Mouse (Mus musculus) embryonic facial prominence, embryonic 14.5 days (tissue): ENCODE measurements around the gene Mcm2. TPM values are rescaled to one million over a fixed set of nuclear protein-coding genes. Genes with fewer than 3 reads are reported as not detected.

Experiments
- ATAC-seq: fragments of 200-750 bp; cut with Nextera tagmentation; 2 replicates; pipeline ENCODE4 v1.8.0; 2017; ENCODE audit warnings: low read depth, moderate number of reproducible peaks, moderate TSS enrichment
- DNase-seq: peaks from one replicate; pipeline ENCODE4 v3.0.0-alpha.2; 2015; ENCODE audit warnings: low spot score
- H3K27ac ChIP-seq: fragments of 300-500 bp; sonication (generic); replicated peaks from 2 replicates; pipeline ENCODE4 v1.5.1; 2014; ENCODE audit warnings: low read depth, mild to moderate bottlenecking, low read length, moderate library complexity
- H3K27me3 ChIP-seq: fragments of 300-500 bp; sonication (generic); replicated peaks from 2 replicates; pipeline ENCODE4 v1.6.1; 2014; ENCODE audit warnings: low read length; ENCODE audit not compliant: control insufficient read depth, insufficient read depth
- H3K36me3 ChIP-seq: fragments of 300-500 bp; sonication (generic); 2 replicates; pipeline ENCODE4 v1.6.1; 2014; ENCODE audit warnings: low read length, mixed read lengths; ENCODE audit not compliant: control insufficient read depth, insufficient read depth
- H3K4me1 ChIP-seq: fragments of 300-500 bp; sonication (generic); 2 replicates; pipeline ENCODE4 v1.6.1; 2014; ENCODE audit warnings: antibody characterized with exemption, low read length; ENCODE audit not compliant: control insufficient read depth, insufficient read depth
- H3K4me2 ChIP-seq: fragments of 300-500 bp; sonication (generic); 2 replicates; pipeline ENCODE4 v1.6.1; 2014; ENCODE audit warnings: low read depth, mild to moderate bottlenecking, low read length, moderate library complexity, mixed read lengths
- H3K4me3 ChIP-seq: fragments of 300-500 bp; sonication (generic); 2 replicates; pipeline ENCODE4 v1.5.1; 2014; ENCODE audit warnings: low read depth, mild to moderate bottlenecking, low read length
- H3K9ac ChIP-seq: fragments of 300-500 bp; sonication (generic); 2 replicates; pipeline ENCODE4 v1.6.1; 2014; ENCODE audit warnings: low read depth, mild to moderate bottlenecking, low read length, moderate library complexity, mixed read lengths
- H3K9me3 ChIP-seq: fragments of 300-500 bp; sonication (generic); 2 replicates; pipeline ENCODE4 v1.6.1; 2016; ENCODE audit warnings: low read length; ENCODE audit not compliant: control insufficient read depth
- WGBS: fragments of 180-500 bp; shearing (Covaris S2); extraction: QIAGEN DNeasy Blood & Tissue Kit; methylation state at CpG from one replicate; pipeline ENCODE4 v1.1.7; 2014; 5-methylcytosine and 5-hydroxymethylcytosine counted together
- polyA plus RNA-seq: library from polyadenylated mRNA; unstranded; fragments of >200 nt; fragmentation: Nextera tagmentation; extraction: Ambion mirVana; gene quantifications from 2 replicates; pipeline ENCODE4 v1.2.1, GENCODE M21; 2014

Mcm2 gene
- polyA plus RNA-seq, 1 experiment from 2014 or later = 94.6 TPM

- Histone ChIP-seq H3K36me3 (peaks cover 28% of the 10 kb centered on the region), H3K4me1 (peaks cover 13% of the 10 kb centered on the region; the same call in 1 of the 2 replicates), H3K27ac (no peak overlapping the region), H3K4me2 (no peak overlapping the region), H3K9me3 (no peaks in the 10 kb centered on the region), H3K4me3 (no peak overlapping the region), H3K27me3 (no peaks in the 10 kb centered on the region), H3K9ac (no peak overlapping the region)
- WGBS = 83% methylated on average over 7 of the region's 7 CpGs
- no peak for ATAC-seq
- DNase-seq = no peak
Observed at GRCm38 (mm10) chr6:88844901-88845565, 53.5 kb downstream of the Mcm2 start.

- H3K4me2 ChIP-seq = no peak overlapping the region
- ATAC-seq = no peak
Observed at GRCm38 (mm10) chr6:88843781-88844725, 54.5 kb downstream of the Mcm2 start.

DNA sequence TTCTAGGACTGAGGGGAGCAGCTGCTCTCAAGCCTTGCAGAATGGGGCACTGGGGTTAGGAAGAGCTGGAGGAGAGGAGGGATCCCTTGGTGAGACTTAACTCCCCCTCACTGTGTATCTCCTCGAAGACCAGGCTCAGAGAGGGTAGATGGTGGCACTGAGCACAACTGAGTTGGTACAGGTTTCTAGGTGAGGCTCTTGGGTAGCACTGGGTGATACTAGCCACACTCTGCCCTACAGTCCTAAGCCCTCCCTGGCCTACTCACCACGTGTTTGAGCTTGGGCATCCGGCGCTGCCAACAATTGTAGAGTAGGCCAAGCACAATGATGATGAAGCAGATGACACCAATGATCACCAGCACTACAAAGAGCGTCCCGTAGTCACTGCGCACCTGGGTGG, 55.3 kb downstream of the Mcm2 start:
- Histone ChIP-seq H3K27me3 (no peaks in the 10 kb centered on the region), H3K9me3 (no peaks in the 10 kb centered on the region), H3K4me1 (peaks cover 13% of the 10 kb centered on the region; the same call in 1 of the 2 replicates), H3K27ac (peak overlapping the region; percentile 85; the same call in 1 of the 2 replicates), H3K4me2 (peak overlapping the region; percentile 82), H3K4me3 (peak overlapping the region; percentile 88), H3K9ac (peak overlapping the region; percentile 80; the same call in 1 of the 2 replicates), H3K36me3 (peaks cover 27% of the 10 kb centered on the region)
- WGBS = 78% methylated on average over 7 of the region's 7 CpGs
- DNase-seq (no peak), ATAC-seq (no peak)

More at GRCm38 (mm10) chr6:88843781-88844725, 54.5 kb downstream of the Mcm2 start:
- no peak for DNase-seq
- Histone ChIP-seq H3K27me3 (no peaks in the 10 kb centered on the region), H3K27ac (no peak overlapping the region), H3K9me3 (no peaks in the 10 kb centered on the region), H3K4me1 (peaks cover 13% of the 10 kb centered on the region; the same call in 1 of the 2 replicates), H3K4me3 (no peak overlapping the region), H3K9ac (no peak overlapping the region), H3K36me3 (peaks cover 28% of the 10 kb centered on the region)
- WGBS = 88% methylated on average over 8 of the region's 9 CpGs

DNA sequence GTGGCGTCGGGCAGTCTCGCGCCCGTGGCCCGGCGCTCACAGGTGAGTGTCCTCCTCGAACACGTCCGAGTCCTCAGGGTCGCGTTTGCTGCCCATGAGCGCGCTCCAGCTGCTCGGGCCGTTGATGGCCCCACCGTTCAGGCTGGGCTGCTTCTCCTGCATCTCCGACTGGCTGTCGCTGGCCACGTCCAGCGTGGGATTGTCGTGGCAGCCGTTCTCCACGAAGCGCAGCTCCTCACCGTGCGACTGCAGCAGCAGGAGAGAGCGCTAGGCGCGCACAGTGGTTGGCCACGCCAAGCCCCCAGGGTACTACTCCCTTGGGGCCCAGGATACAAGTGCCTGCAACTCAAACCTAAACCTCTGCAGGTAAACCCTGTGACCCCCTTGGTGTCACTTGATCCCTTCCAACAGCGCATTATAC, 55.8 kb downstream of the Mcm2 start:
- Histone ChIP-seq H3K27ac (peak overlapping the region; percentile 85), H3K4me1 (peaks cover 13% of the 10 kb centered on the region; the same call in 1 of the 2 replicates), H3K27me3 (no peaks in the 10 kb centered on the region), H3K4me2 (peak overlapping the region; percentile 82), H3K9ac (peak overlapping the region; percentile 80), H3K36me3 (peaks cover 29% of the 10 kb centered on the region), H3K9me3 (no peaks in the 10 kb centered on the region), H3K4me3 (peak overlapping the region; percentile 88)
- DNase-seq = peak; percentile 66
- peak; percentile 10 for ATAC-seq
- 0% methylated on average over 19 of the region's 32 CpGs for WGBS

DNA sequence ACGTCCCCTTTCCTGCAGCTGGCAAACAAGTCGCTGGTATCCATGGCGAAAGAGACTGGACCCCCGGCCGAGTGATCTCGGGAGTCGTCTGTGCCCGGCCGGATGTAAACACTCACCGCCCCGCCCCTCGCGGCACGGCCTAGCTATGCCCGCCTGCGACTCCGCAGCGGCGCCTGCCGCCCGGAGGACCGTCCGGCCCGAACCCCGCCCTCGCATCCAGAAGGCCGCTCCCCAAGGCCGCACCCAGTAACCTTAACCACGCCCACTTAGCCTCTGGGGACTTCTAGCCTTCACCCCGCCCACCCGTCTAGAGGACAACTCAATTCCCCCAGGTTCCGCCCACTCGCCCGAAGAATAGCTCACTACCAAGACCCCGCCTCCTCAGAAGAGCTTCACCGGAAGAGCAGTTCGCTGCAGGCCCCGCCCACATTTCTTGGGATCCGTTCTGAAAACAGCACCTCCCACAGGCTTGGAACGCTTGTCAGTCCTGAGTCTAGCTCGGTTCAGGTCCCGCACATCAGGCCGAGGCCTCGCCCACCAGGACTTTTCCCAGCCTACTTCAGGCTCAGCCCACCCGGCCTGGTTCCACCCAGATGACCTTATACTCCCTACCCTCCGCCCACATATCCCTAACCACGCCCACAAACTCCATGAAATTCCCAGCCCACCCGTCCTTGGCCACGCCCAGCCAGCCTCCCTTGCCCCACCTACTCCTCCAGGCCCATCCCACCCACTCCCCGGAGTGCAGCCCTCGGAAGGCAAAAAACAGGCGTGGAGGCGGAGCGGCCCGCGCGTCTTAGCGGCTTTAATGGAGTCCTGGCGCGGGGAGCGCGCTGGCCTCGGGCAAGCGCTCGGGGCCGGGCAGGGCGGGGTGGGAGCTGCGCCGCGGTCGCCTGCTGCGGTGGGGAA, 56.5 kb downstream of the Mcm2 start, which contains the start of gene Abtb1:
Gene Abtb1, minus strand, starts transcription at position 204 of the 909 bp plus-strand sequence.
- ATAC-seq (peak; percentile 96), DNase-seq (peak; percentile 100)
- Histone ChIP-seq H3K9ac (peak within 1 kb of the TSS; percentile 90), H3K27ac (peak within 1 kb of the TSS; percentile 85), H3K27me3 (no peaks in the 10 kb centered on the region), H3K4me3 (peak within 1 kb of the TSS; percentile 88), H3K36me3 (peaks cover 36% of the 10 kb centered on the region), H3K4me2 (peak within 1 kb of the TSS; percentile 82), H3K4me1 (peaks cover 13% of the 10 kb centered on the region; the same call in 1 of the 2 replicates), H3K9me3 (no peaks in the 10 kb centered on the region)
- 2% methylated on average over 26 of the region's 72 CpGs for WGBS

- no peaks in the 10 kb centered on the region for H3K27me3 ChIP-seq
- ATAC-seq (no peak; the same call in 1 of the 2 replicates), DNase-seq (no peak)
- peak overlapping the region; percentile 88 for H3K4me3 ChIP-seq
- peaks cover 42% of the 10 kb centered on the region for H3K36me3 ChIP-seq
- peak overlapping the region; percentile 90 for H3K9ac ChIP-seq
- H3K9me3 ChIP-seq = no peaks in the 10 kb centered on the region
- 1% methylated on average over 16 of the region's 22 CpGs for WGBS
- peaks cover 13% of the 10 kb centered on the region; the same call in 1 of the 2 replicates for H3K4me1 ChIP-seq
- H3K27ac ChIP-seq = peak overlapping the region; percentile 77
- H3K4me2 ChIP-seq = peak overlapping the region; percentile 82
Observed at GRCm38 (mm10) chr6:88841514-88841780, 57.1 kb downstream of the Mcm2 start.

- H3K27ac ChIP-seq = peak overlapping the region; percentile 77
- H3K4me2 ChIP-seq = peak overlapping the region; percentile 82
- peaks cover 13% of the 10 kb centered on the region; the same call in 1 of the 2 replicates for H3K4me1 ChIP-seq
- no peak for ATAC-seq
- no peaks in the 10 kb centered on the region for H3K9me3 ChIP-seq
- 48% methylated on average over 9 of the region's 9 CpGs for WGBS
- H3K9ac ChIP-seq = peak overlapping the region; percentile 90
- H3K4me3 ChIP-seq = peak overlapping the region; percentile 88
- H3K36me3 ChIP-seq = peaks cover 46% of the 10 kb centered on the region
- DNase-seq = no peak
- no peaks in the 10 kb centered on the region for H3K27me3 ChIP-seq
Observed at GRCm38 (mm10) chr6:88840791-88841513, 57.6 kb downstream of the Mcm2 start.
